ENCODE assay signal across 8 mouse cellular contexts in the genomic region with DNA sequence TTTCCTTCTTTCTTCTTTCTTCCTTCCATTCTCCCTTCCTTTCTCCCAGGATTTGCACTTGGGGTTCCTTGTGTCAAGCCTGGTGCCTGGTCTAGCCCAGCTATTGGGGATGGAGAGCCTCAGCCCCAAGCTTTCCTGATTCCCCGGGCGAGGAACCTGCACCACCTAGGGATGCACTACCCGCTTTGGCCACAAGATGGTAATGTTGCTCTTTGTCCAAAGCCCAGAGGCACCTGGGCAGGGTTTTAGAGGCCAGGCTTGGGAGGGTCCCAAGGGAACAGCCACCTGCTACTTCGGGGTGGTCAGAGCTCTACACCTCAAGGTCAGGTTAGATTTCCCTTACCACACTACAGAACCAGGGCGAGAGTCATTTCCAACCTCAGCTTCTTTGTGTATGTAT. TPM values are rescaled to one million over a fixed set of nuclear protein-coding genes. Genes with fewer than 3 reads are reported as not detected.
DNase-seq lines count a peak whose midpoint lies in the region; ATAC-seq lines count a peak whose summit lies in the region.

No protein-coding gene starts in this region.

- H3K4me2 ChIP-seq in midbrain, embryonic 12.5 days (replicated peaks), result no peak overlapping the region

- H3K4me1 ChIP-seq in midbrain, embryonic 12.5 days, result peaks cover 27% of the 10 kb centered on the region

- 2% methylated on average over 5 of the region's 5 CpGs for WGBS in midbrain, embryonic 12.5 days

- peak; percentile 33; the same call in 1 of the 2 replicates for ATAC-seq in cerebellum, adult (ENCODE audit: insufficient number of reproducible peaks, low FRiP score, low TSS enrichment)
- ATAC-seq in midbrain, embryonic 12.5 days (ENCODE audit: low FRiP score, low read depth), result peak; percentile 17; the same call in 1 of the 2 replicates

- no peak overlapping the region for H3K27ac ChIP-seq in midbrain, embryonic 12.5 days (replicated peaks)

- no peak for DNase-seq in cerebellum, adult 11-12 months
- DNase-seq in T-cell, adult 2 months (ENCODE audit: low spot score), result peak; percentile 28
- peak; percentile 86 for DNase-seq in embryo, embryonic 10.5 days (ENCODE audit: low spot score)
- DNase-seq in heart, postnatal 14 days, result peak; percentile 63 to 80
- peak; percentile 77 to 79 for DNase-seq in layer of hippocampus, postnatal 36 days
- DNase-seq in splenic B cell, adult 2 months (ENCODE audit: low read depth, low spot score), result peak; percentile 71

- peaks cover 4% of the 10 kb centered on the region; the same call in 1 of the 2 replicates for H3K9me3 ChIP-seq in midbrain, embryonic 12.5 days

- H3K4me3 ChIP-seq in midbrain, embryonic 12.5 days, result no peak overlapping the region

- H3K9ac ChIP-seq in midbrain, embryonic 12.5 days (replicated peaks), result no peak overlapping the region

- no peaks in the 10 kb centered on the region for H3K36me3 ChIP-seq in midbrain, embryonic 12.5 days
- H3K36me3 ChIP-seq in splenic B cell, adult 2 months (ENCODE audit: control insufficient read depth, insufficient read depth, low read length, poor library complexity, severe bottlenecking), result no peaks in the 10 kb centered on the region

- peaks cover 55% of the 10 kb centered on the region for H3K27me3 ChIP-seq in midbrain, embryonic 12.5 days
- H3K27me3 ChIP-seq in splenic B cell, adult 2 months (ENCODE audit: control insufficient read depth, insufficient read depth, low read length, poor library complexity, severe bottlenecking), result peaks cover 2% of the 10 kb centered on the region; the same call in 1 of the 2 replicates

- intact Hi-C loops in heart, postnatal 14 days (cut with DNase I), result loop anchor here (2.0 to 5.0 kb wide), 3 partner anchors 50 to 1203 kb away; no protein-coding TSS in a partner anchor

RNA-seq across cellular contexts. Expression of a gene that starts 2.5 kb away (rescaled TPM):
- total RNA-seq in heart, postnatal 14 days (2021), result not detected
- 100 to 1,000 TPM; 114 to 131 TPM for total RNA-seq in layer of hippocampus, postnatal 36 days (2021)
- 1.4 and 1.8 TPM in 2 replicates for polyA plus RNA-seq in midbrain, embryonic 12.5 days (2016; fragmentation: Nextera tagmentation; extraction: Ambion mirVana)

RNA-seq across cellular contexts. Expression of a gene that starts 53.5 kb away (rescaled TPM):
- total RNA-seq in heart, postnatal 14 days (2021), result 1 to 10 TPM; 4.0 to 4.8 TPM
- 10 to 100 TPM; 53.9 to 56.1 TPM for total RNA-seq in layer of hippocampus, postnatal 36 days (2021)
- 58.8 and 62.7 TPM in 2 replicates for polyA plus RNA-seq in midbrain, embryonic 12.5 days (2016; fragmentation: Nextera tagmentation; extraction: Ambion mirVana)

Comparison
In these comparisons a context has a peak if more than half of its experiments do, and no peak if none do; other contexts are left out.
1. RNA of a gene that starts 2.5 kb away (total RNA-seq): 114 to 131 TPM in layer of hippocampus, postnatal 36 days; not detected in heart, postnatal 14 days; every median in the first group is over 100 times any median in the second.
2. RNA of a gene that starts 53.5 kb away (total RNA-seq): 53.9 to 56.1 TPM in layer of hippocampus, postnatal 36 days; 4.0 to 4.8 TPM in heart, postnatal 14 days; every median in the first group is over 4 times any median in the second.